11 mouse cellular contexts compared by ENCODE assay signal in the genomic region with DNA sequence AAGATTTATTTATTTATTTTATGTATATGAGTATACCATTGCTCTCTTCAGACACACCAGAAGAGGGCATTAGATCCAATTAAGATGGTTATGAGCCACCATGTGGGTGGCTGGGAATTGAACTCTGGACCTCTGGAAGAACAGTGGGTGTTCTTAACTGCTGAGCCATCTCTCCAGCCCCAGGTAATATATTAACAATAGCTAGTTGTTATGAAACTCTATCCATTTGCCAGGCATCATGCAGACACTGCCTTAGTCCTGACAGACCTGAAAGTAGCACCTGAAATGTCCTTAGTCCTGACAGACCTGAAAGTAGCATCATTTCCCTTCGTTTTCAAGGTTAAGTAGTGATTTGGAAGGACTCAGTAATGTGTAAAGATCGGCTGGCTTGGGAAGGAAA. TPM values are rescaled to one million over a fixed set of nuclear protein-coding genes. Genes with fewer than 3 reads are reported as not detected.
DNase-seq lines count a peak whose midpoint lies in the region; ATAC-seq and TF ChIP-seq lines count a peak whose summit lies in the region.
"Had no signal": no experiment of that assay in that cellular context is flagged by ENCODE, and none has a peak within 500 bp of the region (broad histone marks: within the 10 kb centered on the region; RNA-seq: fewer than 3 reads in every experiment).

No protein-coding gene starts in this region.

- no peaks in the 10 kb centered on the region for H3K27me3 ChIP-seq in heart, embryonic 12.5 days (replicated peaks)
- H3K27me3 ChIP-seq in CH12.LX (replicated peaks), result no peaks in the 10 kb centered on the region
- H3K27me3 ChIP-seq in liver, embryonic 12.5 days (replicated peaks), result no peaks in the 10 kb centered on the region

- peak overlapping the region; percentile 91; the same call in 1 of the 2 replicates for H3K27ac ChIP-seq in heart, embryonic 12.5 days (ENCODE audit: poor library complexity, severe bottlenecking)
- no peak overlapping the region for H3K27ac ChIP-seq in CH12.LX (ENCODE audit: insufficient read depth, low read depth)
- peak overlapping the region; percentile 95 for H3K27ac ChIP-seq in embryonic fibroblast, embryonic 13.5 days (ENCODE audit: insufficient read depth, low read length)
- peak overlapping the region; percentile 97 for H3K27ac ChIP-seq in liver, embryonic 12.5 days

- peaks cover 38% of the 10 kb centered on the region for H3K4me1 ChIP-seq in heart, embryonic 12.5 days (replicated peaks)
- peaks cover 8 to 36% of the 10 kb centered on the region in 2 experiments for H3K4me1 ChIP-seq in CH12.LX (ENCODE audit: control insufficient read depth in 1 of 2, insufficient read depth in 2 of 2)
- peaks cover 19% of the 10 kb centered on the region for H3K4me1 ChIP-seq in embryonic fibroblast, embryonic 13.5 days (ENCODE audit: control insufficient read depth, insufficient read depth, low read length)
- H3K4me1 ChIP-seq in liver, embryonic 12.5 days, result peaks cover 39% of the 10 kb centered on the region

- TF ChIP-seq RAD21 in CH12.LX (IDR thresholded peaks at IDR 0.05; ENCODE audit: low read depth, low read length), result no peak

- peaks cover 29% of the 10 kb centered on the region for H3K79me2 ChIP-seq in CH12.LX (replicated peaks; ENCODE audit: control insufficient read depth, extremely low read depth, insufficient read depth, poor library complexity, severe bottlenecking)

- H3K9ac ChIP-seq in heart, embryonic 12.5 days, result no peak overlapping the region
- no peak overlapping the region for H3K9ac ChIP-seq in CH12.LX (ENCODE audit: insufficient read depth, low read depth)
- no peak overlapping the region for H3K9ac ChIP-seq in liver, embryonic 12.5 days

- ATAC-seq in heart, embryonic 12.5 days (ENCODE audit: insufficient number of reproducible peaks, low FRiP score), result no peak
- ATAC-seq in liver, embryonic 12.5 days, result no peak

- H3K9me3 ChIP-seq in heart, embryonic 12.5 days (replicated peaks), result no peaks in the 10 kb centered on the region
- H3K9me3 ChIP-seq in CH12.LX (replicated peaks; ENCODE audit: low read length), result no peaks in the 10 kb centered on the region
- no peaks in the 10 kb centered on the region for H3K9me3 ChIP-seq in liver, embryonic 12.5 days (replicated peaks)

- no peak overlapping the region for H3K4me2 ChIP-seq in heart, embryonic 12.5 days
- H3K4me2 ChIP-seq in CH12.LX (ENCODE audit: insufficient read depth, low read depth, poor library complexity, severe bottlenecking), result no peak overlapping the region
- H3K4me2 ChIP-seq in liver, embryonic 12.5 days, result peak overlapping the region; percentile 74

- WGBS in heart, embryonic 12.5 days, result 37% methylated on average over 2 of the region's 2 CpGs
- 52% methylated on average over 2 of the region's 2 CpGs for WGBS in liver, embryonic 12.5 days (ENCODE audit: insufficient replicate concordance)

- no peak overlapping the region for H3K4me3 ChIP-seq in heart, embryonic 12.5 days
- H3K4me3 ChIP-seq in CH12.LX (replicated peaks in 1 of 3; ENCODE audit: low read depth in 2 of 3, low read length in 2 of 3, poor library complexity in 1 of 3), result no peak overlapping the region
- no peak overlapping the region for H3K4me3 ChIP-seq in embryonic fibroblast, embryonic 13.5 days (ENCODE audit: insufficient read depth, low read length)
- no peak overlapping the region for H3K4me3 ChIP-seq in liver, embryonic 12.5 days

- dilution Hi-C loops in CH12.LX (cut with MboI; ENCODE audit: extremely low pct_ligation_motif_present, extremely low pct_unique_long_range_greater_than_20kb, low sequenced_read_pairs), result no loop called here

- no peak for TF ChIP-seq EP300 in CH12.LX (IDR thresholded peaks at IDR 0.05; ENCODE audit: low read length)

- no peak for TF ChIP-seq POLR2A in CH12.LX (IDR thresholded peaks at IDR 0.05; ENCODE audit: low read depth, low read length)
- peak; percentile 41; the same call in 1 of the 2 replicates for TF ChIP-seq POLR2A in embryonic fibroblast, embryonic 13.5 days (IDR thresholded peaks at IDR 0.05; ENCODE audit: low read depth, low read length)

- peaks cover 33% of the 10 kb centered on the region for H3K36me3 ChIP-seq in heart, embryonic 12.5 days
- peaks cover 25 to 50% of the 10 kb centered on the region in 2 experiments for H3K36me3 ChIP-seq in CH12.LX (replicated peaks in 1 of 2; ENCODE audit: control insufficient read depth in 1 of 2, insufficient read depth in 1 of 2, low read length in 1 of 2)
- H3K36me3 ChIP-seq in liver, embryonic 12.5 days, result peaks cover 40% of the 10 kb centered on the region

- no peak for TF ChIP-seq CTCF in CH12.LX (conservative IDR thresholded peaks at IDR 0.05 in 1 of 2, IDR thresholded peaks at IDR 0.05 in 1 of 2; ENCODE audit: low read depth in 2 of 2, low read length in 2 of 2)
- no peak for TF ChIP-seq CTCF in embryonic fibroblast, embryonic 13.5 days (IDR thresholded peaks at IDR 0.05; ENCODE audit: borderline replicate concordance, insufficient read depth, low read length)

- no peak for DNase-seq in heart, adult 11 months
- no peak for DNase-seq in CH12.LX (ENCODE audit: extremely low read depth)
- no peak for DNase-seq in urinary bladder, postnatal 4 days (ENCODE audit: low spot score in 2 of 2)
- no peak for DNase-seq in natural killer cell, adult 2 months (ENCODE audit: low spot score in 2 of 2)
- DNase-seq in gastrocnemius, postnatal 10 days, result no peak
- DNase-seq: adrenal gland, postnatal 10 days; heart, postnatal 10 days; thymus, postnatal 36 days had no signal

- in situ Hi-C loops in CH12.LX (cut with MboI; ENCODE audit: low pct_ligation_motif_present, low pct_unique_long_range_greater_than_20kb, low sequenced_read_pairs), result no loop called here

TF ChIP-seq in CH12.LX, 34 proteins besides CTCF, POLR2A, EP300 and RAD21:
- TF ChIP-seq USF2 (conservative IDR thresholded peaks at IDR 0.05; ENCODE audit: low read depth, low read length) (no peak), ZMIZ1 (IDR thresholded peaks at IDR 0.05; ENCODE audit: low read depth, low read length) (no peak), BHLHE40 (IDR thresholded peaks at IDR 0.05; ENCODE audit: low read depth, low read length) (no peak), SMC3 (IDR thresholded peaks at IDR 0.05; ENCODE audit: low read depth, low read length) (no peak), TBP (conservative IDR thresholded peaks at IDR 0.05; ENCODE audit: low read depth, low read length) (0 out of 2 replicates have a peak, but pooled peaks have one; percentile 21), MAZ (IDR thresholded peaks at IDR 0.05; ENCODE audit: low read depth, low read length) (no peak)
TF ChIP-seq in CH12.LX: peak in this region for 1.

RNA-seq across cellular contexts. Expression of gene Adipor1, which starts 1.1 kb away (rescaled TPM):
- 126 and 134 TPM in 2 replicates for polyA plus RNA-seq in heart, embryonic 12.5 days (2016; fragmentation: Nextera tagmentation; extraction: Ambion mirVana)
- 58.4 and 64.1 TPM in 2 replicates for total RNA-seq in CH12.LX (2012; rRNA removed)
- total RNA-seq in CH12.LX (2014; rRNA removed), result 83.7 and 94.0 TPM in 2 replicates
- polyA plus RNA-seq in CH12.LX (2012; ENCODE audit: insufficient read length, low read depth), result 65.3 and 70.8 TPM in 2 replicates
- polyA plus RNA-seq in embryonic fibroblast, embryonic 13.5 days (2011; ENCODE audit: insufficient read length, low read depth, missing spikeins), result 87.5 and 99.8 TPM in 2 replicates
- polyA plus RNA-seq in liver, embryonic 12.5 days (2016; fragmentation: Nextera tagmentation; extraction: Ambion mirVana), result 113 and 114 TPM in 2 replicates
- 100 to 1,000 TPM; 108 to 117 TPM for total RNA-seq in gastrocnemius, postnatal 10 days (2021)

RNA-seq across cellular contexts. Expression of gene Cyb5r1, which starts 8.7 kb away (rescaled TPM):
- 37.6 and 38.8 TPM in 2 replicates for polyA plus RNA-seq in heart, embryonic 12.5 days (2016; fragmentation: Nextera tagmentation; extraction: Ambion mirVana)
- 25.2 and 38.1 TPM in 2 replicates for total RNA-seq in CH12.LX (2012; rRNA removed)
- 17.5 and 18.6 TPM in 2 replicates for total RNA-seq in CH12.LX (2014; rRNA removed)
- polyA plus RNA-seq in CH12.LX (2012; ENCODE audit: insufficient read length, low read depth), result 43.6 and 44.3 TPM in 2 replicates
- polyA plus RNA-seq in embryonic fibroblast, embryonic 13.5 days (2011; ENCODE audit: insufficient read length, low read depth, missing spikeins), result 135 and 158 TPM in 2 replicates
- 23.0 and 24.8 TPM in 2 replicates for polyA plus RNA-seq in liver, embryonic 12.5 days (2016; fragmentation: Nextera tagmentation; extraction: Ambion mirVana)
- 100 to 1,000 TPM; 108 to 116 TPM for total RNA-seq in gastrocnemius, postnatal 10 days (2021)

RNA-seq across cellular contexts. Expression of gene 4933406M09Rik, which starts 28.3 kb away (rescaled TPM):
- polyA plus RNA-seq in heart, embryonic 12.5 days (2016; fragmentation: Nextera tagmentation; extraction: Ambion mirVana), result not detected in 2 replicates
- not detected in 2 replicates for total RNA-seq in CH12.LX (2012; rRNA removed)
- total RNA-seq in CH12.LX (2014; rRNA removed), result not detected in 2 replicates
- not detected in 2 replicates for polyA plus RNA-seq in CH12.LX (2012; ENCODE audit: insufficient read length, low read depth)
- not detected in 2 replicates for polyA plus RNA-seq in embryonic fibroblast, embryonic 13.5 days (2011; ENCODE audit: insufficient read length, low read depth, missing spikeins)
- not detected in 2 replicates for polyA plus RNA-seq in liver, embryonic 12.5 days (2016; fragmentation: Nextera tagmentation; extraction: Ambion mirVana)
- not detected for total RNA-seq in gastrocnemius, postnatal 10 days (2021)
- total RNA-seq: adrenal gland, postnatal 10 days; heart, postnatal 10 days had no signal

RNA-seq across cellular contexts. Expression of gene Klhl12, which starts 41.3 kb away (rescaled TPM):
- 18.8 and 20.4 TPM in 2 replicates for polyA plus RNA-seq in heart, embryonic 12.5 days (2016; fragmentation: Nextera tagmentation; extraction: Ambion mirVana)
- total RNA-seq in CH12.LX (2012; rRNA removed) (17.6 and 18.2 TPM in 2 replicates), CH12.LX (2014; rRNA removed) (20.6 and 20.8 TPM in 2 replicates)
- 17.5 and 19.1 TPM in 2 replicates for polyA plus RNA-seq in CH12.LX (2012; ENCODE audit: insufficient read length, low read depth)
- polyA plus RNA-seq in embryonic fibroblast, embryonic 13.5 days (2011; ENCODE audit: insufficient read length, low read depth, missing spikeins), result 14.0 and 16.4 TPM in 2 replicates
- 40.2 and 41.7 TPM in 2 replicates for polyA plus RNA-seq in liver, embryonic 12.5 days (2016; fragmentation: Nextera tagmentation; extraction: Ambion mirVana)
- 10 to 100 TPM; 10.1 to 10.7 TPM for total RNA-seq in gastrocnemius, postnatal 10 days (2021)

RNA-seq across cellular contexts. Expression of gene Tmem183a, which starts 52.3 kb away (rescaled TPM):
- 67.6 and 73.8 TPM in 2 replicates for polyA plus RNA-seq in heart, embryonic 12.5 days (2016; fragmentation: Nextera tagmentation; extraction: Ambion mirVana)
- total RNA-seq in CH12.LX (2012; rRNA removed), result 41.5 and 52.0 TPM in 2 replicates
- 73.6 and 75.6 TPM in 2 replicates for total RNA-seq in CH12.LX (2014; rRNA removed)
- 61.1 and 82.4 TPM in 2 replicates for polyA plus RNA-seq in CH12.LX (2012; ENCODE audit: insufficient read length, low read depth)
- polyA plus RNA-seq in embryonic fibroblast, embryonic 13.5 days (2011; ENCODE audit: insufficient read length, low read depth, missing spikeins), result 66.3 and 68.0 TPM in 2 replicates
- polyA plus RNA-seq in liver, embryonic 12.5 days (2016; fragmentation: Nextera tagmentation; extraction: Ambion mirVana), result 62.9 and 69.7 TPM in 2 replicates
- total RNA-seq in gastrocnemius, postnatal 10 days (2021), result 10 to 100 TPM; 17.2 to 18.5 TPM
